Comparison of ENCODE assay signal across 7 mouse cellular contexts in genomic region chr6:126164781-126165180, GRCm38 (mm10). TPM values are rescaled to one million over a fixed set of nuclear protein-coding genes. Genes with fewer than 3 reads are reported as not detected.
A peak's percentile ranks its signal among the peaks of the same experiment; 100 is the strongest.
DNase-seq lines count a peak whose midpoint lies in the region; ATAC-seq and TF ChIP-seq lines count a peak whose summit lies in the region.

No protein-coding gene starts in this region.

- peaks cover 18% of the 10 kb centered on the region for H3K4me1 ChIP-seq in brown adipose tissue, adult 24 weeks (ENCODE audit: control insufficient read depth, insufficient read depth, insufficient read length, low read length)
- H3K4me1 ChIP-seq in forebrain, embryonic 16.5 days (replicated peaks; ENCODE audit: control insufficient read depth, insufficient read depth, low read length), result peaks cover 44% of the 10 kb centered on the region
- peaks cover 20% of the 10 kb centered on the region for H3K4me1 ChIP-seq in hindbrain, postnatal 0 days (ENCODE audit: insufficient read depth, low read length)

- no peaks in the 10 kb centered on the region for H3K9me3 ChIP-seq in forebrain, embryonic 16.5 days (ENCODE audit: control insufficient read depth, low read length)
- no peaks in the 10 kb centered on the region for H3K9me3 ChIP-seq in hindbrain, postnatal 0 days (ENCODE audit: low read length)

- peak; percentile 52; the same call in 1 of the 2 replicates for ATAC-seq in forebrain, embryonic 16.5 days
- peak; percentile 25; the same call in 1 of the 2 replicates for ATAC-seq in hindbrain, postnatal 0 days

- peak overlapping the region; percentile 58 for H3K4me2 ChIP-seq in forebrain, embryonic 16.5 days (ENCODE audit: low read length)
- H3K4me2 ChIP-seq in hindbrain, postnatal 0 days (ENCODE audit: low read depth, low read length), result peak overlapping the region; percentile 64

- H3K27ac ChIP-seq in brown adipose tissue, adult 24 weeks (replicated peaks; ENCODE audit: low read depth, low read length), result peak overlapping the region; percentile 57
- H3K27ac ChIP-seq in forebrain, embryonic 16.5 days (ENCODE audit: low read length), result no peak overlapping the region
- H3K27ac ChIP-seq in hindbrain, postnatal 0 days, result no peak overlapping the region

- no peak overlapping the region for H3K9ac ChIP-seq in forebrain, embryonic 16.5 days (replicated peaks; ENCODE audit: low read depth, low read length)
- H3K9ac ChIP-seq in hindbrain, postnatal 0 days (replicated peaks; ENCODE audit: low read length), result no peak overlapping the region; the same call in 1 of the 2 replicates

- WGBS in forebrain, embryonic 16.5 days, result under 1% methylated on average over 27 of the region's 27 CpGs
- WGBS in hindbrain, postnatal 0 days, result 2% methylated on average over 27 of the region's 27 CpGs

- H3K27me3 ChIP-seq in forebrain, embryonic 16.5 days (replicated peaks; ENCODE audit: control insufficient read depth, insufficient read depth, low read length), result peaks cover 31% of the 10 kb centered on the region
- H3K27me3 ChIP-seq in hindbrain, postnatal 0 days (ENCODE audit: insufficient read depth, low read length), result peaks cover 47% of the 10 kb centered on the region

- no peaks in the 10 kb centered on the region for H3K36me3 ChIP-seq in forebrain, embryonic 16.5 days (ENCODE audit: control insufficient read depth, insufficient read depth)
- no peaks in the 10 kb centered on the region for H3K36me3 ChIP-seq in hindbrain, postnatal 0 days (ENCODE audit: insufficient read depth, low read length)

- peak overlapping the region; percentile 81 for H3K4me3 ChIP-seq in brown adipose tissue, adult 24 weeks (ENCODE audit: insufficient read depth, low read depth, low read length)
- H3K4me3 ChIP-seq in forebrain, embryonic 16.5 days (replicated peaks; ENCODE audit: low read length), result peak overlapping the region; percentile 37
- peak overlapping the region; percentile 36 for H3K4me3 ChIP-seq in hindbrain, postnatal 0 days (ENCODE audit: low read length)

- TF ChIP-seq CTCF in hindbrain, postnatal 0 days (IDR thresholded peaks at IDR 0.05; ENCODE audit: low read depth), result no peak

- DNase-seq in ES-CJ7 (ENCODE audit: low read depth, low spot score), result peak; percentile 44
- peak; percentile 55 for DNase-seq in hindbrain, postnatal 0 days (ENCODE audit: low spot score)
- peak; percentile 76 for DNase-seq in mesoderm, embryonic 11.5 days (ENCODE audit: low read depth, low spot score)
- no peak for DNase-seq in right cerebral cortex, postnatal 14 days
- DNase-seq in spleen, postnatal 36 days (ENCODE audit: low spot score in 2 of 2), result no peak

RNA-seq across cellular contexts. Expression of gene Ntf3, which starts 1.9 kb away (rescaled TPM):
- 1.7 and 5.7 TPM in 2 replicates for polyA plus RNA-seq in brown adipose tissue, adult 24 weeks (2012; ENCODE audit: insufficient read depth, insufficient read length, missing spikeins)
- polyA plus RNA-seq in forebrain, embryonic 16.5 days (2015; fragmentation: Nextera tagmentation; extraction: Ambion mirVana), result 4.7 and 6.8 TPM in 2 replicates
- 6.7 and 8.9 TPM in 2 replicates for total RNA-seq in hindbrain, postnatal 0 days (2014; rRNA removed)
- polyA plus RNA-seq in hindbrain, postnatal 0 days (2015; fragmentation: Nextera tagmentation; extraction: Ambion mirVana), result 7.9 and 9.1 TPM in 2 replicates

Comparison
In these comparisons a context has a peak if more than half of its experiments do, and no peak if none do; other contexts are left out.
1. DNase-seq: peak in ES-CJ7 (single experiment), hindbrain, postnatal 0 days (single experiment) and mesoderm, embryonic 11.5 days (single experiment); none in right cerebral cortex, postnatal 14 days (single experiment) and spleen, postnatal 36 days (0 of 2).
2. Peak in every context shown above with its lines, with median percentiles within 50 percentile points of each other: H3K4me3 ChIP-seq.